Mouse (Mus musculus): ENCODE measurements around the gene Poln. TPM values are rescaled to one million over a fixed set of nuclear protein-coding genes. Genes with fewer than 3 reads are reported as not detected.

Poln gene
- polyA plus RNA-seq, 1 experiment from 2014 or later = 0.45 TPM

- WGBS = 69% methylated on average over 5 of the region's 5 CpGs
- ATAC-seq (replicated peaks; ENCODE audit: insufficient number of reproducible peaks, insufficient read depth, low FRiP score, low read depth) = no peak
- peaks cover 3% of the 10 kb centered on the region; the same call in 1 of the 2 replicates for H3K4me1 ChIP-seq (replicated peaks)
- H3K4me2 ChIP-seq = no peak overlapping the region
- H3K27me3 ChIP-seq = no peaks in the 10 kb centered on the region
- no peak overlapping the region for H3K9ac ChIP-seq
- no peak overlapping the region for H3K4me3 ChIP-seq
- H3K36me3 ChIP-seq = peaks cover 52% of the 10 kb centered on the region
- no peaks in the 10 kb centered on the region for H3K9me3 ChIP-seq (replicated peaks)
- H3K27ac ChIP-seq = no peak overlapping the region
Measured at GRCm38 (mm10) chr5:34174550-34175402, 5.5 kb upstream of the Poln start.

- H3K4me3 ChIP-seq = no peak overlapping the region
- no peaks in the 10 kb centered on the region for H3K27me3 ChIP-seq
- H3K27ac ChIP-seq = no peak overlapping the region
- no peak overlapping the region for H3K4me2 ChIP-seq
- H3K9ac ChIP-seq = no peak overlapping the region
- no peaks in the 10 kb centered on the region for H3K9me3 ChIP-seq (replicated peaks)
- H3K4me1 ChIP-seq (replicated peaks) = peaks cover 4% of the 10 kb centered on the region; the same call in 1 of the 2 replicates
- ATAC-seq (replicated peaks; ENCODE audit: insufficient number of reproducible peaks, insufficient read depth, low FRiP score, low read depth) = no peak
- H3K36me3 ChIP-seq = peaks cover 52% of the 10 kb centered on the region
- 75% methylated on average over 2 of the region's 2 CpGs for WGBS
Measured at GRCm38 (mm10) chr5:34174021-34174420, 4.8 kb upstream of the Poln start.

- 61% methylated on average over 4 of the region's 4 CpGs for WGBS
- H3K9me3 ChIP-seq (replicated peaks) = no peaks in the 10 kb centered on the region
- no peaks in the 10 kb centered on the region for H3K27me3 ChIP-seq
- H3K36me3 ChIP-seq = peaks cover 22% of the 10 kb centered on the region
- peak overlapping the region; percentile 88 for H3K27ac ChIP-seq
- H3K4me2 ChIP-seq = no peak overlapping the region
- H3K4me1 ChIP-seq (replicated peaks) = peaks cover 17% of the 10 kb centered on the region
- H3K4me3 ChIP-seq = no peak overlapping the region
- no peak overlapping the region for H3K9ac ChIP-seq
- no peak for ATAC-seq (replicated peaks; ENCODE audit: insufficient number of reproducible peaks, insufficient read depth, low FRiP score, low read depth)
Measured at GRCm38 (mm10) chr5:34170726-34171125, 1.5 kb upstream of the Poln start.

GRCm38 (mm10) chr5:34169954-34170353, 706 bp upstream of the Poln start:
- WGBS = 82% methylated on average over 3 of the region's 3 CpGs
- Histone ChIP-seq H3K4me3 (peak overlapping the region; percentile 74), H3K27ac (peak overlapping the region; percentile 88), H3K27me3 (no peaks in the 10 kb centered on the region), H3K4me1 (replicated peaks) (peaks cover 17% of the 10 kb centered on the region), H3K9me3 (replicated peaks) (no peaks in the 10 kb centered on the region), H3K4me2 (peak overlapping the region; percentile 72), H3K36me3 (peaks cover 15% of the 10 kb centered on the region), H3K9ac (peak overlapping the region; percentile 57)
- no peak for ATAC-seq (replicated peaks; ENCODE audit: insufficient number of reproducible peaks, insufficient read depth, low FRiP score, low read depth)

- Histone ChIP-seq H3K36me3 (peaks cover 4% of the 10 kb centered on the region), H3K27ac (no peak overlapping the region), H3K9ac (no peak overlapping the region), H3K4me3 (no peak overlapping the region), H3K4me1 (replicated peaks) (peaks cover 17% of the 10 kb centered on the region), H3K4me2 (peak overlapping the region; percentile 18; the same call in 1 of the 2 replicates), H3K27me3 (no peaks in the 10 kb centered on the region), H3K9me3 (replicated peaks) (no peaks in the 10 kb centered on the region)
- 83% methylated on average over 4 of the region's 4 CpGs for WGBS
- ATAC-seq (replicated peaks; ENCODE audit: insufficient number of reproducible peaks, insufficient read depth, low FRiP score, low read depth) = no peak
Measured at GRCm38 (mm10) chr5:34167857-34168256, 1.4 kb downstream of the Poln start.

- Histone ChIP-seq H3K9ac (no peak overlapping the region), H3K27me3 (no peaks in the 10 kb centered on the region), H3K9me3 (replicated peaks) (no peaks in the 10 kb centered on the region), H3K4me1 (replicated peaks) (peaks cover 17% of the 10 kb centered on the region), H3K4me3 (no peak overlapping the region), H3K36me3 (peaks cover 4% of the 10 kb centered on the region), H3K27ac (no peak overlapping the region), H3K4me2 (no peak overlapping the region)
- no peak for ATAC-seq (replicated peaks; ENCODE audit: insufficient number of reproducible peaks, insufficient read depth, low FRiP score, low read depth)
- WGBS = 29% methylated on average over 4 of the region's 4 CpGs
Measured at GRCm38 (mm10) chr5:34165793-34166192, 3.5 kb downstream of the Poln start.

GRCm38 (mm10) chr5:34148476-34148875, 20.8 kb downstream of the Poln start:
- H3K27ac ChIP-seq = no peak overlapping the region
- no peak overlapping the region for H3K4me3 ChIP-seq
- no peak overlapping the region for H3K9ac ChIP-seq
- H3K27me3 ChIP-seq = no peaks in the 10 kb centered on the region
- no peak for ATAC-seq (replicated peaks; ENCODE audit: insufficient number of reproducible peaks, insufficient read depth, low FRiP score, low read depth)
- no peaks in the 10 kb centered on the region for H3K36me3 ChIP-seq
- H3K4me2 ChIP-seq = no peak overlapping the region
- H3K4me1 ChIP-seq (replicated peaks) = no peaks in the 10 kb centered on the region
- no peaks in the 10 kb centered on the region for H3K9me3 ChIP-seq (replicated peaks)

GRCm38 (mm10) chr5:34147554-34147953, 21.7 kb downstream of the Poln start:
- Histone ChIP-seq H3K27ac (no peak overlapping the region), H3K9ac (no peak overlapping the region), H3K4me2 (no peak overlapping the region), H3K9me3 (replicated peaks) (no peaks in the 10 kb centered on the region), H3K4me1 (replicated peaks) (no peaks in the 10 kb centered on the region), H3K36me3 (no peaks in the 10 kb centered on the region), H3K27me3 (no peaks in the 10 kb centered on the region), H3K4me3 (no peak overlapping the region)
- 87% methylated on average over 3 of the region's 3 CpGs for WGBS
- no peak for ATAC-seq (replicated peaks; ENCODE audit: insufficient number of reproducible peaks, insufficient read depth, low FRiP score, low read depth)

- no peak overlapping the region for H3K9ac ChIP-seq
- 3% methylated on average over 1 of the region's 1 CpGs for WGBS
- H3K4me3 ChIP-seq = no peak overlapping the region
- H3K27ac ChIP-seq = no peak overlapping the region
- no peak for ATAC-seq (replicated peaks; ENCODE audit: insufficient number of reproducible peaks, insufficient read depth, low FRiP score, low read depth)
- no peaks in the 10 kb centered on the region for H3K36me3 ChIP-seq
- no peaks in the 10 kb centered on the region for H3K9me3 ChIP-seq (replicated peaks)
- H3K27me3 ChIP-seq = no peaks in the 10 kb centered on the region
- H3K4me2 ChIP-seq = no peak overlapping the region
- H3K4me1 ChIP-seq (replicated peaks) = no peaks in the 10 kb centered on the region
Measured at GRCm38 (mm10) chr5:34139751-34140150, 29.5 kb downstream of the Poln start.

- Histone ChIP-seq H3K4me2 (no peak overlapping the region), H3K27me3 (no peaks in the 10 kb centered on the region), H3K27ac (no peak overlapping the region), H3K4me3 (no peak overlapping the region), H3K9ac (no peak overlapping the region), H3K4me1 (replicated peaks) (no peaks in the 10 kb centered on the region), H3K9me3 (replicated peaks) (no peaks in the 10 kb centered on the region), H3K36me3 (no peaks in the 10 kb centered on the region)
- ATAC-seq (replicated peaks; ENCODE audit: insufficient number of reproducible peaks, insufficient read depth, low FRiP score, low read depth) = no peak
- 56% methylated on average over 2 of the region's 2 CpGs for WGBS
Measured at GRCm38 (mm10) chr5:34132731-34133130, 36.5 kb downstream of the Poln start.

GRCm38 (mm10) chr5:34124131-34124530, 45.1 kb downstream of the Poln start:
- WGBS = 0% methylated on average over 1 of the region's 1 CpGs
- no peak for ATAC-seq (replicated peaks; ENCODE audit: insufficient number of reproducible peaks, insufficient read depth, low FRiP score, low read depth)
- Histone ChIP-seq H3K27me3 (no peaks in the 10 kb centered on the region), H3K4me3 (no peak overlapping the region), H3K27ac (no peak overlapping the region), H3K4me2 (no peak overlapping the region), H3K9ac (no peak overlapping the region), H3K36me3 (no peaks in the 10 kb centered on the region), H3K9me3 (replicated peaks) (no peaks in the 10 kb centered on the region), H3K4me1 (replicated peaks) (no peaks in the 10 kb centered on the region)

Data from heart, embryonic 15.5 days (tissue).